Mouse (Mus musculus) hindbrain, embryonic 16.5 days (tissue): Measurements from ENCODE around the gene Mydgf. TPM values are rescaled to one million over a fixed set of nuclear protein-coding genes. Genes with fewer than 3 reads are reported as not detected.

Experiments used
- ATAC-seq: fragments of 200-750 bp; cut with Nextera tagmentation; 2 replicates; pipeline ENCODE4 v1.8.0; 2017; ENCODE audit warnings: moderate TSS enrichment, moderate library complexity
- H3K27ac ChIP-seq: fragments of 300-500 bp; sonication (generic); 2 replicates; pipeline ENCODE4 v1.5.1; 2014; ENCODE audit warnings: low read depth, mild to moderate bottlenecking, control low read depth, low read length, moderate library complexity
- H3K27me3 ChIP-seq: fragments of 300-500 bp; sonication (generic); replicated peaks from 2 replicates; pipeline ENCODE4 v1.6.1; 2014; ENCODE audit warnings: low read length; ENCODE audit not compliant: control insufficient read depth, insufficient read depth
- H3K36me3 ChIP-seq: fragments of 300-500 bp; sonication (generic); 2 replicates; pipeline ENCODE4 v1.6.1; 2014; ENCODE audit warnings: mild to moderate bottlenecking, low read length, moderate library complexity, mixed read lengths; ENCODE audit not compliant: control insufficient read depth, insufficient read depth
- H3K4me1 ChIP-seq: fragments of 300-500 bp; sonication (generic); 2 replicates; pipeline ENCODE4 v1.6.1; 2014; ENCODE audit warnings: low read depth, low read length; ENCODE audit not compliant: control insufficient read depth, insufficient read depth
- H3K4me2 ChIP-seq: fragments of 300-500 bp; sonication (generic); 2 replicates; pipeline ENCODE4 v1.6.1; 2014; ENCODE audit warnings: mild to moderate bottlenecking, low read length, control low read depth, moderate library complexity
- H3K4me3 ChIP-seq: fragments of 300-500 bp; sonication (generic); 2 replicates; pipeline ENCODE4 v1.5.1; 2014; ENCODE audit warnings: mild to moderate bottlenecking, low read length, control low read depth, moderate library complexity
- H3K9ac ChIP-seq: fragments of 300-500 bp; sonication (generic); 2 replicates; pipeline ENCODE4 v1.6.1; 2014; ENCODE audit warnings: low read depth, mild to moderate bottlenecking, control low read depth, low read length, moderate library complexity
- H3K9me3 ChIP-seq: fragments of 300-500 bp; sonication (generic); 2 replicates; pipeline ENCODE4 v1.6.1; 2014; ENCODE audit warnings: mild to moderate bottlenecking, low read length, moderate library complexity; ENCODE audit not compliant: control insufficient read depth
- WGBS: fragments of 180-500 bp; shearing (Covaris S2); extraction: QIAGEN DNeasy Blood & Tissue Kit; methylation state at CpG from one replicate; pipeline ENCODE4 v1.1.7; 2014; 5-methylcytosine and 5-hydroxymethylcytosine counted together
- polyA plus RNA-seq: library from polyadenylated mRNA; unstranded; fragments of >200 nt; fragmentation: Nextera tagmentation; extraction: Ambion mirVana; gene quantifications from 2 replicates; pipeline ENCODE4 v1.2.1, GENCODE M21; 2015

Mydgf gene
- 81.4 and 88.4 TPM in 2 replicates for polyA plus RNA-seq

DNA sequence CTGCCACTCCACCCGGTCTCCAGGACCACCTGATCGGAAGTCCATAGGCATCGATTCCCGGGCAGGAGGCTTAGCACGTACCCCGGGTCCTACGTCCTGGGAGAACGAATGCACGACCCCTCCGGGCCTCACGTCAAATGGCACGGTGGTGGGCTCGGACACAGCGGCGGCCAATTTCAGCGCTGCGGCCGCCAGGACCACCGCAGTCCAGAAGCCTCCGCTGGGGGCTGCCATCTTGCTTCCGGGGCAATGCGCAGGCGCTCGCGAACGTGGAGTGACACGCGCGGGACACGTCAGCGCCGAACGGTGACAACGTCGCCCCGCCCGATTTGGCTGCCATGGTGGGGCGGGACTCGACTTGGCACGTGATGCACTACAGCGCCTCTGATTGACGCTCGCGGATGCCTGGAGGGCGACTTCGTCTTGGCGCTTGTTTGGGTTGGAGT is at the start of gene Mydgf:
TSS of gene Mydgf (minus strand) at position 263 of the 446 bp plus-strand sequence.
- WGBS, result under 1% methylated on average over 47 of the region's 47 CpGs
- H3K27ac ChIP-seq, result peak within 1 kb of the TSS; percentile 73
- peak within 1 kb of the TSS; percentile 87 for H3K9ac ChIP-seq
- peak; percentile 95 for ATAC-seq
- H3K4me2 ChIP-seq, result peak within 1 kb of the TSS; percentile 96
- H3K4me1 ChIP-seq, result peaks cover 19% of the 10 kb centered on the region
- peaks cover 21% of the 10 kb centered on the region for H3K36me3 ChIP-seq
- H3K4me3 ChIP-seq, result peak within 1 kb of the TSS; percentile 84
- no peaks in the 10 kb centered on the region for H3K9me3 ChIP-seq
- H3K27me3 ChIP-seq, result no peaks in the 10 kb centered on the region

DNA sequence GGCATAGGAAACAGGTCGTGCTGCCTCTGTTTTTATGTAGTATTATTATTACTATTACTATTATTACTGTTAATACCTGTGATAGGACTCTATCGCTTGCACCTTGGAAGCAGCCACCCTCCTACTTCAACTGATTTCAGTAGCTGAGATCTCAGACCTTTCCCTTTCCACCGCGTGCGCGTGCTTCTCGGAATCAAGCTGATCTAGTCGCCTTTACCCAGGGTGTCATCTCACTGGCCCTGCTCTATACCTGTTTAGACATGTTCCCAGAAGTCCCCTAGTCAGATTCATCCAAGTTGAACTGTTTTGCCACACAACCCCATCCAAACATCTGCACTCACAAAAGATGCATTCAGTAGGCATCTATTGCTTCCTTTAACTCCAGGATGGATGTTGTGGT is 49.7 kb upstream of the Mydgf start:
- Histone ChIP-seq H3K9ac (peak overlapping the region; percentile 2; the same call in 1 of the 2 replicates), H3K4me1 (peaks cover 11% of the 10 kb centered on the region), H3K4me2 (peak overlapping the region; percentile 59), H3K27ac (no peak overlapping the region), H3K4me3 (peak overlapping the region; percentile 20; the same call in 1 of the 2 replicates), H3K36me3 (no peaks in the 10 kb centered on the region), H3K9me3 (no peaks in the 10 kb centered on the region), H3K27me3 (no peaks in the 10 kb centered on the region)
- ATAC-seq, result peak; percentile 32
- WGBS, result 50% methylated on average over 8 of the region's 8 CpGs

DNA sequence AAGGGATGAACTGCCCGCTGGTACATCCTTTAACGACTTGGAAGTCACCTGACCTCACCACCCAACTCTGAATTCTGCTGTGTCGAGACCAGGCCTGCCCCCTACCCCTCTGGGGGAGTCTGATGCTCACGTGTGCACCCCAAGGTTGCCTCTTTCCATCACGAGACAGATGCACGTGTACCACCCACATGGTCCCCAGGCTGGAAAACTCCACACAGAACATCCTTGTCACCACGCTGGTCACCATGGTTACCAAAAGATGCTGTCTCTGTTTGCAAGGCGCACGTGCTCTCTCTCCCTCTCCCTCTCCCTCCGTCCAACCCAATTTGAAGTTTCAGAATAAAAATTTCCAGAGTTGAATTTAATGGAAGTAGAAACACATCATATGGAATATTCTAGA is 46.2 kb upstream of the Mydgf start:
- Histone ChIP-seq H3K4me3 (no peak overlapping the region), H3K36me3 (no peaks in the 10 kb centered on the region), H3K4me2 (no peak overlapping the region), H3K27me3 (peaks cover 2% of the 10 kb centered on the region; the same call in 1 of the 2 replicates), H3K4me1 (peaks cover 11% of the 10 kb centered on the region), H3K9me3 (no peaks in the 10 kb centered on the region), H3K27ac (no peak overlapping the region), H3K9ac (no peak overlapping the region)
- 53% methylated on average over 10 of the region's 10 CpGs for WGBS
- no peak for ATAC-seq

DNA sequence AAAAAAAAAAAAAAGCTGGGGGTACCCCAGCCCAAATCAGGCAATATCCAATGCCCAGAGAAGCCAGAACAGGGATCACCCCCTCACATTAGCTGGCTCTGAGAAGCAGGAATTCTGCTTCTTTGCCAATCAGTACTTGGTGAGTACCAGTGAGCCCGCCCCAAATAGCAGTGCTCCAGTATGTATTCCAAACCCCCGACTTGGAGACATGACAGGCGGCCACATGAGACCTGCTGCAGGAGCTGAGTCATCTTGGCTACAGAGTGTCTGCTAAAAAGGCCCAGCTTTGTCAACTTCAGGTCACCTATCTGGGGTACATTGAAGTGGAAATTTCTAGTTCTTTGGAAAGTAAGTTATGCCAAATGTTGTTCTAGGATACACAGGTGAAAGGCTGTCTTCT is 42.8 kb upstream of the Mydgf start:
- 77% methylated on average over 3 of the region's 3 CpGs for WGBS
- no peak for ATAC-seq
- H3K27ac ChIP-seq, result no peak overlapping the region

DNA sequence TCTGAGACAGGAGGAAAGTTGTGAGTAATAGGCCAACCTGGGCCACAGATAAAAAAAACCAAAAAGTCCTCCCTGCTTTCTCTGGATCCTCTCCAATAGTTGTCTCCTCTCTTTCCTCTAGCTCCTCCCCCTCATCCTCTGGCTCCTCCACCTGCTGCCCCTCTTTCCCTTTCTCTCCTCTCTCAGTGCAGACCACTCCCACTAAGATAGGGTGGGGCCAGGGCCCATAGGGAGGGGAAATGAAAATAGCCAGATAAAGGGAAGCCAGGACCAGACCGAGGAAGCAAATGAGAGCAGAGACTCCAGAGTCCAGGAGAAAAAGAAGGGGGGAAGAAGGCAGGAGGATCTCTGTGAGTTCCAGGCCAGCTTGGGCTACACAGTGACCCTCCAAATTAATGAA is 41.2 kb upstream of the Mydgf start:
- no peaks in the 10 kb centered on the region for H3K9me3 ChIP-seq
- no peak for ATAC-seq
- no peak overlapping the region for H3K27ac ChIP-seq
- 48% methylated on average over 1 of the region's 1 CpGs for WGBS
- H3K4me3 ChIP-seq, result no peak overlapping the region
- H3K4me1 ChIP-seq, result no peaks in the 10 kb centered on the region
- H3K9ac ChIP-seq, result no peak overlapping the region
- H3K36me3 ChIP-seq, result no peaks in the 10 kb centered on the region
- H3K4me2 ChIP-seq, result no peak overlapping the region
- peaks cover 2% of the 10 kb centered on the region; the same call in 1 of the 2 replicates for H3K27me3 ChIP-seq

More for the DNA sequence above, 42.8 kb upstream of the Mydgf start:
- no peak overlapping the region for H3K4me3 ChIP-seq
- H3K27me3 ChIP-seq, result peaks cover 2% of the 10 kb centered on the region; the same call in 1 of the 2 replicates
- H3K9me3 ChIP-seq, result no peaks in the 10 kb centered on the region
- H3K4me1 ChIP-seq, result no peaks in the 10 kb centered on the region
- H3K9ac ChIP-seq, result no peak overlapping the region
- H3K36me3 ChIP-seq, result no peaks in the 10 kb centered on the region
- no peak overlapping the region for H3K4me2 ChIP-seq

DNA sequence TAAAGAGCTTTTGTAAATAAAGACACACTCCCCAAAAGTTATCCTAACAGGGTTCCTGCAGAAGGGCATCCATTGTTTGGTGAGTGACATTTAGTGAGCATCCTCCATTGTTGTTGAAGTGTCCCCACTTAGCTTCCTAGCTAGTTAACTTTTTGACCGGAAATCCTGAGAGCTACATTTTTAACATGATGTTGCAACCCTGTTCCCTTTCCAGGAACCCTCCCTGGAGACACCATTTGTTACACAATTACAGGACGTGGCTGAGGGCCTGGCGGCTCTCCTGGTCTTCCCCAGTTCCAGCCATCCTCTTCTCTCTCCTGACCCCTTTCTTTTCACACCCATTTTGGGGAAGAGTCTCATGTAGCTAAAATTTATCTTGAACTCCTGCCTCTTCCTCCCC is 36.1 kb upstream of the Mydgf start:
- WGBS, result 65% methylated on average over 3 of the region's 3 CpGs
- Histone ChIP-seq H3K9me3 (no peaks in the 10 kb centered on the region), H3K36me3 (no peaks in the 10 kb centered on the region), H3K27ac (no peak overlapping the region), H3K4me1 (peaks cover 25% of the 10 kb centered on the region), H3K27me3 (no peaks in the 10 kb centered on the region), H3K4me2 (no peak overlapping the region; the same call in 1 of the 2 replicates), H3K9ac (no peak overlapping the region), H3K4me3 (no peak overlapping the region)
- ATAC-seq, result no peak

DNA sequence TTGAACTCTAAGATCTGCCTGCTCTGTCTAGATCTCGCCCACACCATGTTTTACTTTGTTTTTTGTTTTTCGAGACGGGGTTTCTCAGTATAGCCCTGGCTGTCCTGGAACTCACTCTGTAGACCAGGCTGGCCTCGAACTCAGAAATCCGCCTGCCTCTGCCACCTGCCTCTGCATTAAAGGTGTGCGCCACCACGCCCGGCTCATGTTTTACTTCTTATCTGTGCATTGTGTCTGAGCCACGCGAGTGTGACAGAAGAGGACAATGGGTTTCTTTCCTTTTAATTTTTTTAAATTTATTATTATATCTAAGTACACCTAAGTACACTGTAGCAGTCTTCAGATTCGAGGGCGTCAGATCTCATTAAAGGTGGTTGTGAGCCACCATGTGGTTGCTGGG is 35.5 kb upstream of the Mydgf start:
- peak overlapping the region; percentile 91 for H3K27ac ChIP-seq
- no peaks in the 10 kb centered on the region for H3K36me3 ChIP-seq
- H3K27me3 ChIP-seq, result no peaks in the 10 kb centered on the region
- peak overlapping the region; percentile 86 for H3K9ac ChIP-seq
- no peaks in the 10 kb centered on the region for H3K9me3 ChIP-seq
- WGBS, result 48% methylated on average over 12 of the region's 12 CpGs
- H3K4me2 ChIP-seq, result peak overlapping the region; percentile 67
- H3K4me3 ChIP-seq, result peak overlapping the region; percentile 76
- H3K4me1 ChIP-seq, result peaks cover 25% of the 10 kb centered on the region
- ATAC-seq, result no peak

DNA sequence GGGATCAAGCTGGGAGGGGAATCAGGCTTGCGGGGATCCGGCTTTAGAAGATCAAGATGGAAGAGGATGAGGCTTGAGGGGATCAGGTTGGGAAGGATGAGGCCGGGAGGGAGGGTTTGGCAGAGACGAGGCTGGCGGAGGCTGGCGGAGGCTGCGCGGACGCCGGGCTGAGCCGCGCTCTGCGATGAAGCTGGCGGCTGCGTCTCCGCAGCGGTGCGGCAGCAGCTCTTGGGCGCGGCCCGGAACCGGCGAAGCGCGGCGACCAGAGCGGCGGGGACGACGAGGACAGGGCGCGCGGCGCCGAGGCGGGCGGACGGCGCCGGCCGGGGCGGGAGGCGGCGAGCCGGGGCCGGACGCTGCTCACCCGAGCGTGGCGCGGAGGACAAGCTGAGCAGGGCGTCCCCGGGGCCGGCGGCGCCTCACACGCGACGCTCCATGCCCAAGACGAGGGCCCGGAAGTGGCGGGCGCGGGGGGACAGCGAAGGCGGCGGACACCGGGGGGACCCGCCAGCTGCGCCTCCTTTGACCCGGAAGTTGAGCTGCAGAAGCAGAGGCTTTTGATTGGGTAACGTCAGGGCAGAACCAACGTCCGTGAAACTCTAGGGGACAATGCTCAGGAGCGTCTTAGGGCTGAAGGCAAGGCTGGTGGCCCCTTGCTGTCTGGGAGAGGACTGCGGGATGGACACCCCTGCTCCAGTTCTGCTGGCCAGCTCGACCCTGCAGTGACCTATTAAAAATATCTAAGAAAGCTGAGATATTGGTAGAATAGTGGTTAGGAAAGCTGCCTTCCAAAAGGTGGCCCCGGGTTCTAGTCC is 34.9 kb upstream of the Mydgf start, which contains the start of gene Dpp9:
TSS of gene Dpp9 (minus strand) at position 529 of the 815 bp plus-strand sequence.
- ATAC-seq, result peak; percentile 99
- under 1% methylated on average over 68 of the region's 78 CpGs for WGBS
- Histone ChIP-seq H3K27ac (peak within 1 kb of the TSS; percentile 91), H3K4me3 (peak within 1 kb of the TSS; percentile 76), H3K4me1 (peaks cover 25% of the 10 kb centered on the region), H3K9ac (peak within 1 kb of the TSS; percentile 86), H3K4me2 (peak within 1 kb of the TSS; percentile 70), H3K36me3 (no peaks in the 10 kb centered on the region), H3K9me3 (no peaks in the 10 kb centered on the region), H3K27me3 (no peaks in the 10 kb centered on the region)

DNA sequence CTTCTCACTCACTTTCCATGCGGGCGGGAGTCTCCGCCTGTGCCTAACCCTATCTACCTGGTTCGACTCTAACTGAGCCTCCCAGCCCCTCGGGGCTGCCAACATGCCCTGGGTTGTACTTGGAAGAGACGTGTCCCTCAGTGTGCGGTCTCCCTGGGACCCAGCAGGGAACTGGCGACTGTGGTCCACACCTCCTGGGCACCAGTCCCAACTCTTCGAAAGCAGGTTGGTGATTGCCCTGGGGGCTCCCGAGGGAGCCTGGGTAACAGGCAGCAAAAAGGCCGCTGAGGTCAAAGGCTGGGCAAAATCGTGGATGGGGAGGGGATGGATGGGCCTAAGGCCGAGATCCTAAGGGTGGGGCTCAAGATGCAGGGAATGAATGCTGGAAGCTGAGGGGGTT is 34.0 kb upstream of the Mydgf start:
- no peak overlapping the region for H3K27ac ChIP-seq
- peak overlapping the region; percentile 76 for H3K4me3 ChIP-seq
- peak overlapping the region; percentile 86 for H3K9ac ChIP-seq
- ATAC-seq, result no peak
- peak overlapping the region; percentile 70 for H3K4me2 ChIP-seq
- peaks cover 25% of the 10 kb centered on the region for H3K4me1 ChIP-seq
- no peaks in the 10 kb centered on the region for H3K27me3 ChIP-seq
- no peaks in the 10 kb centered on the region for H3K9me3 ChIP-seq
- WGBS, result 59% methylated on average over 13 of the region's 13 CpGs
- no peaks in the 10 kb centered on the region for H3K36me3 ChIP-seq
